Mouse (Mus musculus): Measurements from ENCODE around the gene 4930404H24Rik. TPM values are rescaled to one million over a fixed set of nuclear protein-coding genes. Genes with fewer than 3 reads are reported as not detected.

4930404H24Rik gene
- polyA plus RNA-seq (2015; fragmentation: Illumina TruSeq; extraction: RNeasy Lipid Tissue Mini Kit (QIAGEN cat#74804); ENCODE audit: low read depth, low replicate concordance), result not detected

DNA sequence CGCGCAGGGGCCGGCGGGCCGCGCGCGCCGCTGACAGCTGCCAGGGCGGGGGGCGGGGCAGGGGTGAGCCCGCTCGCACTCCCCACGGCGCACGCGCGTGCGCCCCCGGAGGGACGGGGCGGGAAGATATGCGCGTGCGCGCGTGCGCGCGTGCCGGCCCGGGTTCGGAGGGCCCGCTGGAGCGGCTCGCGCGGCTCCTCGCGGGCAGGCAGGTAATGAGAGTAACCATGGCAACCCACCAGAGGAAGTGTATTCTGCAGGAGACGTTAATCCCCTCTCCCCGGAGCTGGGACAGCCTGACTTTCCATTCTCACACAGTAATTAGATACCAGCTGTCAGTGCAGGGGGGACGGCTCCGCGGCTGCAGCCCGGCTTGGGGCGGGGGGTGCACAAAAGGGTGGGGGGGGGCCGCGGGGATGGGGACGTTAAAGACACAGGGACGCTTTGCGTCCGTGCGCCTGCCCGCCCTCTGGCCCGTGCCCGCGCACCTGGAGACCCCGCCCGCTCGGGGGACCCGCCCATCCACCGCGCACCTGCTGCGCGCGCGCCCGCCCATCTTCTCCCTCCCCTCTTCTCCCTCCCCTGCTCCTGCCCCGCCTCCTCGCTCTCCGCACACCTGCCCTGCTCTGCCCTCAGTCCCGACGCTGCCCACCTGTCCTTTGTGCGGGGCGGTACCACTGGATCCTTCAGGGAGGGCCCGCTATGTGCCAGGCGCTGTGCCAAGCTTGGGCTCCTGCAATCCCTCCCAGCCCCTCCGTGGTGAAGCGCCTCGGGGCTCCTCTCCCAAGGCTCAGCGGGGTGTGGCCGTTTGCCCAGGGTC is at the start of gene 4930404H24Rik:
TSS of gene 4930404H24Rik (plus strand) at position 218 of the 820 bp plus-strand sequence.

GRCm38 (mm10) chr2:153529931-153530766 is 37.6 kb downstream of the 4930404H24Rik start, which contains the start of gene Nol4l:
Gene Nol4l (minus strand): TSS chr2:153529971.

Other genes with a start within 250 kb of the 4930404H24Rik start
- gene Kif3b, start 201.4 kb upstream of the 4930404H24Rik start, polyA plus RNA-seq (2015; fragmentation: Illumina TruSeq; extraction: RNeasy Lipid Tissue Mini Kit (QIAGEN cat#74804); ENCODE audit: low read depth, low replicate concordance), result 36.1 TPM
- gene Asxl1, start 147.0 kb upstream of the 4930404H24Rik start, polyA plus RNA-seq (2015; fragmentation: Illumina TruSeq; extraction: RNeasy Lipid Tissue Mini Kit (QIAGEN cat#74804); ENCODE audit: low read depth, low replicate concordance), result 18.1 TPM
- gene Nol4l, start 37.2 kb downstream of the 4930404H24Rik start, polyA plus RNA-seq (2015; fragmentation: Illumina TruSeq; extraction: RNeasy Lipid Tissue Mini Kit (QIAGEN cat#74804); ENCODE audit: low read depth, low replicate concordance), result 19.2 TPM
- gene Commd7, start 140.0 kb downstream of the 4930404H24Rik start, polyA plus RNA-seq (2015; fragmentation: Illumina TruSeq; extraction: RNeasy Lipid Tissue Mini Kit (QIAGEN cat#74804); ENCODE audit: low read depth, low replicate concordance), result 33.7 TPM
- 0.83 TPM for gene Dnmt3b, start 156.7 kb downstream of the 4930404H24Rik start, polyA plus RNA-seq (2015; fragmentation: Illumina TruSeq; extraction: RNeasy Lipid Tissue Mini Kit (QIAGEN cat#74804); ENCODE audit: low read depth, low replicate concordance)
- not detected for gene Dnmt3c, start 203.9 kb downstream of the 4930404H24Rik start, polyA plus RNA-seq (2015; fragmentation: Illumina TruSeq; extraction: RNeasy Lipid Tissue Mini Kit (QIAGEN cat#74804); ENCODE audit: low read depth, low replicate concordance)
- gene Mapre1, start 248.5 kb downstream of the 4930404H24Rik start, polyA plus RNA-seq (2015; fragmentation: Illumina TruSeq; extraction: RNeasy Lipid Tissue Mini Kit (QIAGEN cat#74804); ENCODE audit: low read depth, low replicate concordance), result 66.8 TPM